8 mouse cellular contexts compared by ENCODE assay signal in the genomic region with DNA sequence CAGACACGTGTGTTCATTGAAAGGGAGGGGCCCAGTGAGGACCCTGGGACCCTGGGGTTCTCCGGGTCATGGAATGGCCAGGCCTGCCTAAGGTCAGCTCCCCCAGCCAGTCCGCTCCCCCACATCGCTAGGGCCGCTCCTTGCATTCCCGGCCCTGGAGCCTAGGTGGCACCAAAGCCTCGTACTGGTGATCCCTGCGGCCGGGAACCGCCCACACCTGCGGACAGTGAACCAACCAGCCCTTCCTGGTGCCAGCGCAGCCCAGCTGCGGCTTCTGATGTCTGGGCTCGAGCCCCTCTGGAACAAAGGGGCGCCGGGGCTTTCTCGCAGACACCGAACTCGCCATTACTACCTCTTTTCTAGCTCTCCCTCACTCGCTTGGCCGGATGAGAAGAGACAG. TPM values are rescaled to one million over a fixed set of nuclear protein-coding genes. Genes with fewer than 3 reads are reported as not detected.
A peak's percentile ranks its signal among the peaks of the same experiment; 100 is the strongest.
DNase-seq lines count a peak whose midpoint lies in the region; ATAC-seq and TF ChIP-seq lines count a peak whose summit lies in the region.

No protein-coding gene starts in this region.

- peak overlapping the region; percentile 60 for H3K4me2 ChIP-seq in forebrain, embryonic 11.5 days (ENCODE audit: low read depth, low read length, severe bottlenecking)
- H3K4me2 ChIP-seq in heart, embryonic 16.5 days (ENCODE audit: low read depth, low read length), result peak overlapping the region; percentile 93
- H3K4me2 ChIP-seq in liver, embryonic 16.5 days (ENCODE audit: low read depth, low read length), result peak overlapping the region; percentile 55
- H3K4me2 ChIP-seq in neural tube, embryonic 13.5 days, result peak overlapping the region; percentile 85
- H3K4me2 ChIP-seq in stomach, postnatal 0 days (replicated peaks; ENCODE audit: low read depth), result peak overlapping the region; percentile 78

- no peak for TF ChIP-seq EP300 in stomach, postnatal 0 days (optimal IDR thresholded peaks at IDR 0.05)

- H3K27me3 ChIP-seq in E14TG2a.4 (ENCODE audit: insufficient read depth, low read length), result peaks cover 82% of the 10 kb centered on the region
- H3K27me3 ChIP-seq in forebrain, embryonic 11.5 days (ENCODE audit: control insufficient read depth, insufficient read depth, low read length), result peaks cover 32% of the 10 kb centered on the region
- H3K27me3 ChIP-seq in heart, embryonic 16.5 days (ENCODE audit: control insufficient read depth, insufficient read depth, low read length), result peaks cover 46% of the 10 kb centered on the region
- peaks cover 50% of the 10 kb centered on the region for H3K27me3 ChIP-seq in liver, embryonic 16.5 days (ENCODE audit: control insufficient read depth, insufficient read depth, low read depth, low read length)
- H3K27me3 ChIP-seq in neural tube, embryonic 13.5 days, result peaks cover 70% of the 10 kb centered on the region
- 0 out of 2 replicates have a peak, but pooled peaks cover 2% of the 10 kb centered on the region for H3K27me3 ChIP-seq in stomach, postnatal 0 days (ENCODE audit: control insufficient read depth, insufficient read depth, low read length)

- H3K36me3 ChIP-seq in E14TG2a.4 (ENCODE audit: insufficient read depth, low read length), result no peaks in the 10 kb centered on the region
- no peaks in the 10 kb centered on the region for H3K36me3 ChIP-seq in forebrain, embryonic 11.5 days (ENCODE audit: control insufficient read depth, insufficient read depth, low read length)
- no peaks in the 10 kb centered on the region for H3K36me3 ChIP-seq in heart, embryonic 16.5 days (ENCODE audit: control insufficient read depth, insufficient read depth)
- no peaks in the 10 kb centered on the region for H3K36me3 ChIP-seq in liver, embryonic 16.5 days (ENCODE audit: control insufficient read depth, insufficient read depth)
- no peaks in the 10 kb centered on the region for H3K36me3 ChIP-seq in neural tube, embryonic 13.5 days
- no peaks in the 10 kb centered on the region for H3K36me3 ChIP-seq in stomach, postnatal 0 days (ENCODE audit: control insufficient read depth, insufficient read depth, low read length)

- no peak overlapping the region for H3K9ac ChIP-seq in forebrain, embryonic 11.5 days (ENCODE audit: low read length)
- H3K9ac ChIP-seq in heart, embryonic 16.5 days (ENCODE audit: low read length), result 0 out of 2 replicates have a peak overlapping the region, but pooled peaks have one; percentile 33
- H3K9ac ChIP-seq in liver, embryonic 16.5 days (ENCODE audit: low read depth, low read length), result no peak overlapping the region
- H3K9ac ChIP-seq in neural tube, embryonic 13.5 days, result peak overlapping the region; percentile 64
- no peak overlapping the region for H3K9ac ChIP-seq in stomach, postnatal 0 days (ENCODE audit: low read length)

- peaks cover 52% of the 10 kb centered on the region for H3K4me1 ChIP-seq in E14TG2a.4 (replicated peaks; ENCODE audit: low read depth, low read length)
- H3K4me1 ChIP-seq in forebrain, embryonic 11.5 days (replicated peaks; ENCODE audit: control insufficient read depth, insufficient read depth, low read length), result peaks cover 5% of the 10 kb centered on the region; the same call in 1 of the 2 replicates
- peaks cover 10% of the 10 kb centered on the region for H3K4me1 ChIP-seq in heart, embryonic 16.5 days (ENCODE audit: control insufficient read depth, insufficient read depth, low read length)
- peaks cover 7% of the 10 kb centered on the region for H3K4me1 ChIP-seq in liver, embryonic 16.5 days (ENCODE audit: control insufficient read depth, low read depth, low read length)
- peaks cover 24% of the 10 kb centered on the region for H3K4me1 ChIP-seq in neural tube, embryonic 13.5 days (replicated peaks)
- H3K4me1 ChIP-seq in stomach, postnatal 0 days (replicated peaks; ENCODE audit: control insufficient read depth, insufficient read depth), result 0 out of 2 replicates have a peak, but pooled peaks cover 2% of the 10 kb centered on the region

- peaks cover 3% of the 10 kb centered on the region; the same call in 1 of the 2 replicates for H3K9me3 ChIP-seq in E14TG2a.4 (ENCODE audit: low read length)
- no peaks in the 10 kb centered on the region for H3K9me3 ChIP-seq in forebrain, embryonic 11.5 days (ENCODE audit: control insufficient read depth, low read length)
- H3K9me3 ChIP-seq in heart, embryonic 16.5 days (replicated peaks; ENCODE audit: control insufficient read depth, low read length), result no peaks in the 10 kb centered on the region
- H3K9me3 ChIP-seq in liver, embryonic 16.5 days (replicated peaks; ENCODE audit: control insufficient read depth, low read length), result no peaks in the 10 kb centered on the region
- no peaks in the 10 kb centered on the region for H3K9me3 ChIP-seq in neural tube, embryonic 13.5 days
- H3K9me3 ChIP-seq in stomach, postnatal 0 days (ENCODE audit: control insufficient read depth, low read length), result no peaks in the 10 kb centered on the region

- peak; percentile 71 for TF ChIP-seq CTCF in E14TG2a.4 (conservative IDR thresholded peaks at IDR 0.05; ENCODE audit: low read length)
- peak; percentile 93 for TF ChIP-seq CTCF in stomach, postnatal 0 days (IDR thresholded peaks at IDR 0.05; ENCODE audit: low read depth)

- peak; percentile 45 for DNase-seq in c-Kit-positive CD71-positive TER-119-positive erythroid progenitor cells, embryonic 14.5 days (ENCODE audit: low spot score)
- DNase-seq in forebrain, embryonic 11.5 days (ENCODE audit: low spot score), result peak; percentile 93
- DNase-seq in kidney, postnatal 14 days, result peak; percentile 86
- peak; percentile 91 for DNase-seq in stomach, postnatal 0 days (ENCODE audit: low spot score)

- 2% methylated on average over 20 of the region's 21 CpGs for WGBS in forebrain, embryonic 11.5 days
- 1% methylated on average over 21 of the region's 21 CpGs for WGBS in heart, embryonic 16.5 days
- WGBS in liver, embryonic 16.5 days (ENCODE audit: insufficient replicate concordance), result under 1% methylated on average over 21 of the region's 21 CpGs
- WGBS in neural tube, embryonic 13.5 days, result 1% methylated on average over 21 of the region's 21 CpGs
- WGBS in stomach, postnatal 0 days, result under 1% methylated on average over 21 of the region's 21 CpGs

- 0 out of 2 replicates have a peak, but pooled peaks have one; percentile 49 for ATAC-seq in forebrain, embryonic 11.5 days (replicated peaks; ENCODE audit: low FRiP score)
- peak; percentile 73 for ATAC-seq in heart, embryonic 16.5 days (replicated peaks; ENCODE audit: extremely low read depth, insufficient read depth, low FRiP score)
- ATAC-seq in liver, embryonic 16.5 days (ENCODE audit: low read depth), result peak; percentile 62
- ATAC-seq in neural tube, embryonic 13.5 days (ENCODE audit: low read depth), result peak; percentile 83
- peak; percentile 86 for ATAC-seq in stomach, postnatal 0 days (ENCODE audit: low FRiP score, low TSS enrichment)

- no peak overlapping the region for H3K27ac ChIP-seq in forebrain, embryonic 11.5 days (ENCODE audit: low read depth, low read length)
- no peak overlapping the region for H3K27ac ChIP-seq in heart, embryonic 16.5 days (ENCODE audit: low read length)
- H3K27ac ChIP-seq in liver, embryonic 16.5 days (ENCODE audit: low read length), result no peak overlapping the region
- no peak overlapping the region for H3K27ac ChIP-seq in neural tube, embryonic 13.5 days (replicated peaks)
- H3K27ac ChIP-seq in stomach, postnatal 0 days (replicated peaks), result no peak overlapping the region

- peak overlapping the region; percentile 67 for H3K4me3 ChIP-seq in E14TG2a.4 (replicated peaks; ENCODE audit: low read length)
- H3K4me3 ChIP-seq in forebrain, embryonic 11.5 days (ENCODE audit: low read depth, low read length), result peak overlapping the region; percentile 29
- peak overlapping the region; percentile 66 for H3K4me3 ChIP-seq in heart, embryonic 16.5 days (ENCODE audit: low read length)
- peak overlapping the region; percentile 47 for H3K4me3 ChIP-seq in liver, embryonic 16.5 days (ENCODE audit: low read depth, low read length)
- H3K4me3 ChIP-seq in neural tube, embryonic 13.5 days, result peak overlapping the region; percentile 47
- peak overlapping the region; percentile 47 for H3K4me3 ChIP-seq in stomach, postnatal 0 days (ENCODE audit: low read depth, low read length)

RNA-seq across cellular contexts. Expression of gene Slc6a4, which starts 1.1 kb away (rescaled TPM):
- 0.41 and 1.2 TPM in 2 replicates for polyA plus RNA-seq in forebrain, embryonic 11.5 days (2014; fragmentation: Nextera tagmentation; extraction: Ambion mirVana)
- 0.58 and 0.70 TPM in 2 replicates for polyA plus RNA-seq in heart, embryonic 16.5 days (2015; fragmentation: Nextera tagmentation; extraction: Ambion mirVana)
- 1.7 and 1.9 TPM in 2 replicates for polyA plus RNA-seq in liver, embryonic 16.5 days (2015; fragmentation: Nextera tagmentation; extraction: Ambion mirVana)
- polyA plus RNA-seq in neural tube, embryonic 13.5 days (2015; fragmentation: Nextera tagmentation; extraction: Ambion mirVana), result 0.25 and 0.36 TPM in 2 replicates
- 0.29 and 0.30 TPM in 2 replicates for polyA plus RNA-seq in stomach, postnatal 0 days (2015; fragmentation: Nextera tagmentation; extraction: Ambion mirVana)

Comparison
In these comparisons a context has a peak if more than half of its experiments do, and no peak if none do; other contexts are left out.
1. H3K9ac ChIP-seq: peak in heart, embryonic 16.5 days (single experiment) and neural tube, embryonic 13.5 days (single experiment); none in forebrain, embryonic 11.5 days (single experiment), liver, embryonic 16.5 days (single experiment) and stomach, postnatal 0 days (single experiment).
2. Peak in every context shown above with its lines, with median percentiles within 50 percentile points of each other: H3K4me3 ChIP-seq, DNase-seq, ATAC-seq and H3K4me2 ChIP-seq.